Mouse (Mus musculus) liver, adult 2 months (tissue): ENCODE results near the gene Itgb3. TPM values are rescaled to one million over a fixed set of nuclear protein-coding genes. Genes with fewer than 3 reads are reported as not detected.

ENCODE experiments used
- DNase-seq: peaks from one replicate; pipeline ENCODE4 v3.0.0-alpha.2; 2011; ENCODE audit warnings: low read depth, low spot score; ENCODE audit errors: extremely low read depth
- H3K27ac ChIP-seq: fragments of 200-500 bp; replicated peaks from 2 replicates; pipeline ENCODE4 v1.5.1; 2012; ENCODE audit warnings: low read depth, mild to moderate bottlenecking, control low read depth, inconsistent platforms, low read length; ENCODE audit not compliant: insufficient read depth
- H3K27me3 ChIP-seq: fragments of 200-500 bp; 2 replicates; pipeline ENCODE4 v1.6.1; 2012; ENCODE audit warnings: mild to moderate bottlenecking, moderate library complexity, low read length, inconsistent platforms; ENCODE audit not compliant: control insufficient read depth, insufficient read depth
- H3K36me3 ChIP-seq: fragments of 200-500 bp; 2 replicates; pipeline ENCODE4 v1.6.1; 2012; ENCODE audit warnings: low read length, inconsistent platforms; ENCODE audit not compliant: control insufficient read depth, insufficient read depth
- H3K4me1 ChIP-seq: fragments of 200-500 bp; 2 replicates; pipeline ENCODE4 v1.6.1; 2011; ENCODE audit warnings: low read length; ENCODE audit not compliant: control insufficient read depth, insufficient read depth
- H3K4me3 ChIP-seq: fragments of 200-500 bp; 2 replicates; pipeline ENCODE4 v1.5.1; 2011; ENCODE audit warnings: low read depth, mild to moderate bottlenecking, control low read depth, low read length, moderate library complexity; ENCODE audit not compliant: insufficient read depth
- H3K79me2 ChIP-seq: fragments of 200-500 bp; 2 replicates; pipeline ENCODE4 v1.6.1; 2012; ENCODE audit warnings: inconsistent platforms, mild to moderate bottlenecking, low read length, moderate library complexity; ENCODE audit not compliant: control insufficient read depth, insufficient read depth
- H3K9ac ChIP-seq: fragments of 200-500 bp; 2 replicates; pipeline ENCODE4 v1.6.1; 2012; ENCODE audit warnings: low read depth, mild to moderate bottlenecking, control low read depth, inconsistent platforms, low read length
- CTCF ChIP-seq: fragments of 200-500 bp; IDR thresholded peaks from 2 replicates; pipeline ENCODE4 v1.5.1; 2011; ENCODE audit warnings: low read depth, low read length, control low read depth
- POLR2A ChIP-seq: fragments of 200-500 bp; IDR thresholded peaks from 2 replicates; pipeline ENCODE4 v1.6.1; 2011; ENCODE audit warnings: low read length, control low read depth; ENCODE audit not compliant: insufficient read depth; ENCODE audit errors: extremely low read depth
- WGBS: fragments of 180-500 bp; shearing (Covaris S2); methylation state at CpG from one replicate; pipeline ENCODE4 v1.1.7; 2018; 5-methylcytosine and 5-hydroxymethylcytosine counted together
- polyA plus RNA-seq: library from polyadenylated mRNA; depleted of rRNA; stranded (reverse); fragments of >200 nt; gene quantifications from 2 replicates; pipeline ENCODE4 v1.2.3, GENCODE M21; 2012
- total RNA-seq: library from RNA; depleted of rRNA; stranded (reverse); fragments of >200 nt; gene quantifications from 2 replicates; pipeline ENCODE4 v1.2.3, GENCODE M21; 2014

Gene Itgb3
- total and polyA plus RNA-seq, 2 experiments: 1.5 to 2.1 TPM

GRCm38 (mm10) chr11:104619084-104620022 lies 11.6 kb downstream of the Itgb3 start:
- Histone ChIP-seq H3K4me3 (no peak overlapping the region), H3K79me2 (no peaks in the 10 kb centered on the region), H3K27ac (no peak overlapping the region), H3K36me3 (no peaks in the 10 kb centered on the region), H3K9ac (no peak overlapping the region), H3K4me1 (no peaks in the 10 kb centered on the region), H3K27me3 (no peaks in the 10 kb centered on the region)
- 83% methylated on average over 13 of the region's 13 CpGs for WGBS
- DNase-seq: no peak
- TF ChIP-seq CTCF (no peak), POLR2A (no peak)

GRCm38 (mm10) chr11:104622040-104622962 lies 14.5 kb downstream of the Itgb3 start:
- H3K79me2 ChIP-seq: no peaks in the 10 kb centered on the region
- H3K27me3 ChIP-seq: no peaks in the 10 kb centered on the region
- no peak overlapping the region for H3K9ac ChIP-seq
- no peak overlapping the region for H3K4me3 ChIP-seq
- H3K27ac ChIP-seq: no peak overlapping the region
- H3K36me3 ChIP-seq: no peaks in the 10 kb centered on the region
- no peak for DNase-seq
- H3K4me1 ChIP-seq: 0 out of 2 replicates have a peak, but pooled peaks cover 2% of the 10 kb centered on the region
- WGBS: 48% methylated on average over 12 of the region's 12 CpGs
- no peak for TF ChIP-seq POLR2A
- no peak for TF ChIP-seq CTCF

GRCm38 (mm10) chr11:104624791-104625391 lies 17.1 kb downstream of the Itgb3 start:
- TF ChIP-seq POLR2A (no peak), CTCF (no peak)
- Histone ChIP-seq H3K4me3 (no peak overlapping the region), H3K27me3 (no peaks in the 10 kb centered on the region), H3K36me3 (no peaks in the 10 kb centered on the region), H3K4me1 (0 out of 2 replicates have a peak, but pooled peaks cover 2% of the 10 kb centered on the region), H3K27ac (0 out of 2 replicates have a peak overlapping the region, but pooled peaks have one; percentile 23), H3K79me2 (no peaks in the 10 kb centered on the region), H3K9ac (no peak overlapping the region)
- WGBS: 67% methylated on average over 6 of the region's 6 CpGs
- no peak for DNase-seq

GRCm38 (mm10) chr11:104625453-104626402 lies 17.9 kb downstream of the Itgb3 start:
- H3K9ac ChIP-seq: no peak overlapping the region
- no peaks in the 10 kb centered on the region for H3K79me2 ChIP-seq
- no peak overlapping the region for H3K27ac ChIP-seq
- 0 out of 2 replicates have a peak, but pooled peaks cover 2% of the 10 kb centered on the region for H3K4me1 ChIP-seq
- WGBS: 38% methylated on average over 12 of the region's 12 CpGs
- H3K36me3 ChIP-seq: no peaks in the 10 kb centered on the region
- no peak overlapping the region for H3K4me3 ChIP-seq
- TF ChIP-seq CTCF (no peak), POLR2A (no peak)
- H3K27me3 ChIP-seq: no peaks in the 10 kb centered on the region
- no peak for DNase-seq
